ENCODE assay signal across 14 mouse cellular contexts in the genomic region with DNA sequence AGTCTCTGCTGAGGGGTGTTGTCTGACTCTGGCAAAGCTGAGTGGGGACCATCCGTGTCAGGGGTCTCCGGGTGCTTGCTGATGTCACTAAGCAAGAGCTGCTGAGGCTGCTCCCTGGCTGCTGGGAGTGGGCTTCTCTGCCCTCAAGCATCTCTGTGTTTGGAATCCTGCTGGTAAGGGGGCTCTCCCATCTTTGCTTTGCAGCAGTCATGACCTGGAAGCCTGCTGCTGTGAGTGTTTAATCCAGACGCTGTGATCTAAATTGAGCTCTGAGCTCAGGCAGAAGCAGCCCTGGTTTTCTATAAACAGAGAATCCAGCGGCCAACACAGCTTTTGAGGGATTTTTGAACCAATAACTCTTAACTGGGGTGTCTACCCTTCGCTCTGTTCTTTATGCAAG.
DNase-seq lines count a peak whose midpoint lies in the region; ATAC-seq and TF ChIP-seq lines count a peak whose summit lies in the region.
"Had no signal": no experiment of that assay in that cellular context is flagged by ENCODE, and none has a peak within 500 bp of the region (broad histone marks: within the 10 kb centered on the region; RNA-seq: fewer than 3 reads in every experiment).

No protein-coding gene starts in this region.

- TF ChIP-seq POLR2A in kidney, adult 2 months (IDR thresholded peaks at IDR 0.05; ENCODE audit: low read depth, low read length), result no peak

- no peaks in the 10 kb centered on the region for H3K36me3 ChIP-seq in lung, embryonic 16.5 days (ENCODE audit: control insufficient read depth, insufficient read depth, low read length)
- H3K36me3 ChIP-seq in forebrain, embryonic 14.5 days (ENCODE audit: control insufficient read depth, insufficient read depth, low read length), result no peaks in the 10 kb centered on the region
- no peaks in the 10 kb centered on the region for H3K36me3 ChIP-seq in hindbrain, embryonic 15.5 days
- H3K36me3 ChIP-seq in neural tube, embryonic 13.5 days, result no peaks in the 10 kb centered on the region
- H3K36me3 ChIP-seq in kidney, adult 2 months (ENCODE audit: control insufficient read depth, insufficient read depth, low read length), result no peaks in the 10 kb centered on the region
- H3K36me3 ChIP-seq: G1E; stomach, embryonic 15.5 days had no signal

- no peak for DNase-seq in lung, postnatal 36 days
- DNase-seq in forebrain, embryonic 14.5 days (ENCODE audit: low spot score), result no peak
- no peak for DNase-seq in kidney, adult 2 months
- DNase-seq in cerebellum, postnatal 36 days, result no peak
- DNase-seq: cerebellum, adult 11-12 months; layer of hippocampus, postnatal 36 days; lung, adult 18-20 months had no signal

- H3K9me3 ChIP-seq in lung, embryonic 16.5 days (ENCODE audit: control insufficient read depth, low read length), result peaks cover 3% of the 10 kb centered on the region; the same call in 1 of the 2 replicates
- H3K9me3 ChIP-seq in forebrain, embryonic 14.5 days (replicated peaks; ENCODE audit: control insufficient read depth, low read length), result 0 out of 2 replicates have a peak, but pooled peaks cover 4% of the 10 kb centered on the region
- H3K9me3 ChIP-seq in hindbrain, embryonic 15.5 days, result no peaks in the 10 kb centered on the region
- peaks cover 9% of the 10 kb centered on the region; the same call in 1 of the 2 replicates for H3K9me3 ChIP-seq in neural tube, embryonic 13.5 days
- H3K9me3 ChIP-seq: G1E; stomach, embryonic 15.5 days had no signal

- no peak for TF ChIP-seq CTCF in kidney, adult 2 months (conservative IDR thresholded peaks at IDR 0.05; ENCODE audit: insufficient read depth, insufficient read length, low read depth, low read length)

- peak overlapping the region; percentile 40 for H3K9ac ChIP-seq in lung, embryonic 16.5 days (ENCODE audit: low read length)
- H3K9ac ChIP-seq in forebrain, embryonic 14.5 days (ENCODE audit: low read length), result peak overlapping the region; percentile 30
- H3K9ac ChIP-seq in hindbrain, embryonic 15.5 days, result peak overlapping the region; percentile 16; the same call in 1 of the 2 replicates
- H3K9ac ChIP-seq in neural tube, embryonic 13.5 days, result peak overlapping the region; percentile 63
- H3K9ac ChIP-seq: stomach, embryonic 15.5 days had no signal

- H3K4me3 ChIP-seq in lung, embryonic 16.5 days (ENCODE audit: low read length), result no peak overlapping the region
- H3K4me3 ChIP-seq in forebrain, embryonic 14.5 days (ENCODE audit: low read depth, low read length), result no peak overlapping the region
- H3K4me3 ChIP-seq in hindbrain, embryonic 15.5 days, result no peak overlapping the region
- H3K4me3 ChIP-seq in neural tube, embryonic 13.5 days, result no peak overlapping the region
- no peak overlapping the region for H3K4me3 ChIP-seq in kidney, adult 2 months (ENCODE audit: insufficient read depth, low read depth, low read length)
- H3K4me3 ChIP-seq: erythroblast, embryonic 14.5 days; stomach, embryonic 15.5 days had no signal

- peaks cover 13% of the 10 kb centered on the region for H3K4me1 ChIP-seq in lung, embryonic 16.5 days (replicated peaks; ENCODE audit: control insufficient read depth, insufficient read depth, low read length)
- peaks cover 36% of the 10 kb centered on the region for H3K4me1 ChIP-seq in forebrain, embryonic 14.5 days (ENCODE audit: control insufficient read depth, insufficient read depth, low read length)
- peaks cover 49% of the 10 kb centered on the region for H3K4me1 ChIP-seq in hindbrain, embryonic 15.5 days (replicated peaks)
- H3K4me1 ChIP-seq in neural tube, embryonic 13.5 days (replicated peaks), result peaks cover 65% of the 10 kb centered on the region
- H3K4me1 ChIP-seq in kidney, adult 2 months (ENCODE audit: control insufficient read depth, insufficient read depth, low read length), result no peaks in the 10 kb centered on the region

- no peak overlapping the region for H3K4me2 ChIP-seq in lung, embryonic 16.5 days (ENCODE audit: low read depth, low read length)
- 0 out of 2 replicates have a peak overlapping the region, but pooled peaks have one; percentile 4 for H3K4me2 ChIP-seq in forebrain, embryonic 14.5 days (ENCODE audit: low read length)
- H3K4me2 ChIP-seq in hindbrain, embryonic 15.5 days, result no peak overlapping the region; the same call in 1 of the 2 replicates
- H3K4me2 ChIP-seq in neural tube, embryonic 13.5 days, result 0 out of 2 replicates have a peak overlapping the region, but pooled peaks have one; percentile 2
- H3K4me2 ChIP-seq: stomach, embryonic 15.5 days had no signal

- peak overlapping the region; percentile 40 for H3K27ac ChIP-seq in lung, embryonic 16.5 days (ENCODE audit: low read length)
- H3K27ac ChIP-seq in forebrain, embryonic 14.5 days (ENCODE audit: low read depth, low read length), result peak overlapping the region; percentile 86
- H3K27ac ChIP-seq in hindbrain, embryonic 15.5 days (replicated peaks), result peak overlapping the region; percentile 79
- peak overlapping the region; percentile 92 for H3K27ac ChIP-seq in neural tube, embryonic 13.5 days (replicated peaks)
- no peak overlapping the region for H3K27ac ChIP-seq in kidney, adult 2 months (ENCODE audit: insufficient read depth, low read depth, low read length)
- H3K27ac ChIP-seq: stomach, embryonic 15.5 days had no signal

- no peaks in the 10 kb centered on the region for H3K27me3 ChIP-seq in lung, embryonic 16.5 days (ENCODE audit: control insufficient read depth, insufficient read depth, low read depth, low read length)
- H3K27me3 ChIP-seq in forebrain, embryonic 14.5 days (replicated peaks; ENCODE audit: control insufficient read depth, insufficient read depth, low read length), result no peaks in the 10 kb centered on the region
- H3K27me3 ChIP-seq in hindbrain, embryonic 15.5 days, result no peaks in the 10 kb centered on the region
- H3K27me3 ChIP-seq in neural tube, embryonic 13.5 days, result no peaks in the 10 kb centered on the region
- no peaks in the 10 kb centered on the region for H3K27me3 ChIP-seq in kidney, adult 2 months (replicated peaks; ENCODE audit: control insufficient read depth, insufficient read depth, low read length)
- H3K27me3 ChIP-seq: stomach, embryonic 15.5 days had no signal

- WGBS in lung, embryonic 16.5 days, result 35% methylated on average over 5 of the region's 5 CpGs
- WGBS in forebrain, embryonic 14.5 days, result 33% methylated on average over 5 of the region's 5 CpGs
- WGBS in hindbrain, embryonic 15.5 days, result 29% methylated on average over 5 of the region's 5 CpGs
- 28% methylated on average over 5 of the region's 5 CpGs for WGBS in neural tube, embryonic 13.5 days
- WGBS in kidney, adult 2 months, result 78% methylated on average over 5 of the region's 5 CpGs

- ATAC-seq in lung, embryonic 16.5 days (ENCODE audit: low read depth), result no peak
- ATAC-seq in forebrain, embryonic 14.5 days, result no peak
- ATAC-seq in hindbrain, embryonic 15.5 days (ENCODE audit: low FRiP score, low read depth), result no peak
- ATAC-seq in neural tube, embryonic 13.5 days (ENCODE audit: low read depth), result peak; percentile 29; the same call in 1 of the 2 replicates
- no peak for ATAC-seq in megakaryocyte, adult 5-6 weeks (ENCODE audit: poor library complexity, severe bottlenecking)

Comparison
In these comparisons a context has a peak if more than half of its experiments do, and no peak if none do; other contexts are left out.
1. H3K4me2 ChIP-seq: peak in forebrain, embryonic 14.5 days (single experiment) and neural tube, embryonic 13.5 days (single experiment); none in lung, embryonic 16.5 days (single experiment) and hindbrain, embryonic 15.5 days (single experiment).
2. Peak in every context shown above with its lines, with median percentiles within 50 percentile points of each other: H3K9ac ChIP-seq.